Mouse (Mus musculus): ENCODE results near the gene Sh3bgrl. TPM values are rescaled to one million over a fixed set of nuclear protein-coding genes. Genes with fewer than 3 reads are reported as not detected.

Sh3bgrl gene
- polyA plus RNA-seq, 1 experiment from 2014 or later: 159 TPM

GRCm38 (mm10) chrX:109122670-109123069 is 27.5 kb downstream of the Sh3bgrl start:
- no peaks in the 10 kb centered on the region for H3K4me1 ChIP-seq (ENCODE audit: control insufficient read depth, insufficient read depth, low read length)
- H3K9me3 ChIP-seq (replicated peaks; ENCODE audit: control insufficient read depth, low read length): no peaks in the 10 kb centered on the region
- H3K36me3 ChIP-seq (replicated peaks; ENCODE audit: control insufficient read depth, insufficient read depth, low read depth, low read length): no peaks in the 10 kb centered on the region
- H3K4me3 ChIP-seq (ENCODE audit: low read depth, low read length): no peak overlapping the region
- H3K27me3 ChIP-seq (ENCODE audit: control insufficient read depth, insufficient read depth, low read length): no peaks in the 10 kb centered on the region
- ATAC-seq (replicated peaks; ENCODE audit: insufficient number of reproducible peaks, low FRiP score, low TSS enrichment, low read depth): no peak
- H3K27ac ChIP-seq (replicated peaks; ENCODE audit: low read depth, low read length): no peak overlapping the region
- H3K9ac ChIP-seq (replicated peaks; ENCODE audit: low read length): no peak overlapping the region
- no peak overlapping the region for H3K4me2 ChIP-seq (ENCODE audit: low read depth, low read length)
- WGBS: 43% methylated on average over 1 of the region's 1 CpGs
- no peak for DNase-seq (ENCODE audit: low spot score)

GRCm38 (mm10) chrX:109123762-109124161 is 28.6 kb downstream of the Sh3bgrl start:
- H3K4me3 ChIP-seq (ENCODE audit: low read depth, low read length): no peak overlapping the region
- H3K4me1 ChIP-seq (ENCODE audit: control insufficient read depth, insufficient read depth, low read length): no peaks in the 10 kb centered on the region
- no peak for ATAC-seq (replicated peaks; ENCODE audit: insufficient number of reproducible peaks, low FRiP score, low TSS enrichment, low read depth)
- no peak for DNase-seq (ENCODE audit: low spot score)
- no peaks in the 10 kb centered on the region for H3K9me3 ChIP-seq (replicated peaks; ENCODE audit: control insufficient read depth, low read length)
- H3K4me2 ChIP-seq (ENCODE audit: low read depth, low read length): no peak overlapping the region
- H3K27ac ChIP-seq (replicated peaks; ENCODE audit: low read depth, low read length): no peak overlapping the region
- H3K36me3 ChIP-seq (replicated peaks; ENCODE audit: control insufficient read depth, insufficient read depth, low read depth, low read length): no peaks in the 10 kb centered on the region
- H3K27me3 ChIP-seq (ENCODE audit: control insufficient read depth, insufficient read depth, low read length): no peaks in the 10 kb centered on the region
- H3K9ac ChIP-seq (replicated peaks; ENCODE audit: low read length): no peak overlapping the region

- Histone ChIP-seq H3K9ac (replicated peaks; ENCODE audit: low read length) (no peak overlapping the region), H3K27me3 (ENCODE audit: control insufficient read depth, insufficient read depth, low read length) (no peaks in the 10 kb centered on the region), H3K27ac (replicated peaks; ENCODE audit: low read depth, low read length) (no peak overlapping the region), H3K36me3 (replicated peaks; ENCODE audit: control insufficient read depth, insufficient read depth, low read depth, low read length) (no peaks in the 10 kb centered on the region), H3K4me3 (ENCODE audit: low read depth, low read length) (no peak overlapping the region), H3K4me2 (ENCODE audit: low read depth, low read length) (no peak overlapping the region), H3K9me3 (replicated peaks; ENCODE audit: control insufficient read depth, low read length) (no peaks in the 10 kb centered on the region), H3K4me1 (ENCODE audit: control insufficient read depth, insufficient read depth, low read length) (no peaks in the 10 kb centered on the region)
- no peak for ATAC-seq (replicated peaks; ENCODE audit: insufficient number of reproducible peaks, low FRiP score, low TSS enrichment, low read depth)
- 81% methylated on average over 1 of the region's 1 CpGs for WGBS
- DNase-seq (ENCODE audit: low spot score): no peak
Observed at GRCm38 (mm10) chrX:109126847-109127246, 31.7 kb downstream of the Sh3bgrl start.

- no peaks in the 10 kb centered on the region for H3K9me3 ChIP-seq (replicated peaks; ENCODE audit: control insufficient read depth, low read length)
- no peak overlapping the region for H3K9ac ChIP-seq (replicated peaks; ENCODE audit: low read length)
- DNase-seq (ENCODE audit: low spot score): no peak
- H3K4me1 ChIP-seq (ENCODE audit: control insufficient read depth, insufficient read depth, low read length): no peaks in the 10 kb centered on the region
- no peak overlapping the region for H3K27ac ChIP-seq (replicated peaks; ENCODE audit: low read depth, low read length)
- ATAC-seq (replicated peaks; ENCODE audit: insufficient number of reproducible peaks, low FRiP score, low TSS enrichment, low read depth): no peak
- no peak overlapping the region for H3K4me3 ChIP-seq (ENCODE audit: low read depth, low read length)
- no peaks in the 10 kb centered on the region for H3K36me3 ChIP-seq (replicated peaks; ENCODE audit: control insufficient read depth, insufficient read depth, low read depth, low read length)
- H3K27me3 ChIP-seq (ENCODE audit: control insufficient read depth, insufficient read depth, low read length): no peaks in the 10 kb centered on the region
- no peak overlapping the region for H3K4me2 ChIP-seq (ENCODE audit: low read depth, low read length)
- WGBS: 78% methylated on average over 7 of the region's 7 CpGs
Observed at GRCm38 (mm10) chrX:109127551-109128088, 32.5 kb downstream of the Sh3bgrl start.

GRCm38 (mm10) chrX:109130066-109130465 is 34.9 kb downstream of the Sh3bgrl start:
- no peak overlapping the region for H3K4me2 ChIP-seq (ENCODE audit: low read depth, low read length)
- no peak overlapping the region for H3K4me3 ChIP-seq (ENCODE audit: low read depth, low read length)
- H3K4me1 ChIP-seq (ENCODE audit: control insufficient read depth, insufficient read depth, low read length): no peaks in the 10 kb centered on the region
- H3K27me3 ChIP-seq (ENCODE audit: control insufficient read depth, insufficient read depth, low read length): no peaks in the 10 kb centered on the region
- no peak overlapping the region for H3K9ac ChIP-seq (replicated peaks; ENCODE audit: low read length)
- no peaks in the 10 kb centered on the region for H3K36me3 ChIP-seq (replicated peaks; ENCODE audit: control insufficient read depth, insufficient read depth, low read depth, low read length)
- no peak for ATAC-seq (replicated peaks; ENCODE audit: insufficient number of reproducible peaks, low FRiP score, low TSS enrichment, low read depth)
- no peak for DNase-seq (ENCODE audit: low spot score)
- H3K9me3 ChIP-seq (replicated peaks; ENCODE audit: control insufficient read depth, low read length): no peaks in the 10 kb centered on the region
- 94% methylated on average over 1 of the region's 1 CpGs for WGBS
- H3K27ac ChIP-seq (replicated peaks; ENCODE audit: low read depth, low read length): no peak overlapping the region

- Histone ChIP-seq H3K4me1 (ENCODE audit: control insufficient read depth, insufficient read depth, low read length) (no peaks in the 10 kb centered on the region), H3K9me3 (replicated peaks; ENCODE audit: control insufficient read depth, low read length) (no peaks in the 10 kb centered on the region), H3K27ac (replicated peaks; ENCODE audit: low read depth, low read length) (no peak overlapping the region), H3K36me3 (replicated peaks; ENCODE audit: control insufficient read depth, insufficient read depth, low read depth, low read length) (no peaks in the 10 kb centered on the region), H3K4me3 (ENCODE audit: low read depth, low read length) (no peak overlapping the region), H3K9ac (replicated peaks; ENCODE audit: low read length) (no peak overlapping the region), H3K27me3 (ENCODE audit: control insufficient read depth, insufficient read depth, low read length) (no peaks in the 10 kb centered on the region), H3K4me2 (ENCODE audit: low read depth, low read length) (no peak overlapping the region)
- DNase-seq (ENCODE audit: low spot score): no peak
- ATAC-seq (replicated peaks; ENCODE audit: insufficient number of reproducible peaks, low FRiP score, low TSS enrichment, low read depth): no peak
- WGBS: 84% methylated on average over 2 of the region's 2 CpGs
Observed at GRCm38 (mm10) chrX:109131834-109132233, 36.7 kb downstream of the Sh3bgrl start.

- H3K4me3 ChIP-seq (ENCODE audit: low read depth, low read length): no peak overlapping the region
- DNase-seq (ENCODE audit: low spot score): no peak
- no peaks in the 10 kb centered on the region for H3K36me3 ChIP-seq (replicated peaks; ENCODE audit: control insufficient read depth, insufficient read depth, low read depth, low read length)
- no peak for ATAC-seq (replicated peaks; ENCODE audit: insufficient number of reproducible peaks, low FRiP score, low TSS enrichment, low read depth)
- no peak overlapping the region for H3K9ac ChIP-seq (replicated peaks; ENCODE audit: low read length)
- no peaks in the 10 kb centered on the region for H3K9me3 ChIP-seq (replicated peaks; ENCODE audit: control insufficient read depth, low read length)
- WGBS: 86% methylated on average over 1 of the region's 1 CpGs
- H3K27ac ChIP-seq (replicated peaks; ENCODE audit: low read depth, low read length): no peak overlapping the region
- H3K27me3 ChIP-seq (ENCODE audit: control insufficient read depth, insufficient read depth, low read length): no peaks in the 10 kb centered on the region
- H3K4me1 ChIP-seq (ENCODE audit: control insufficient read depth, insufficient read depth, low read length): no peaks in the 10 kb centered on the region
- no peak overlapping the region for H3K4me2 ChIP-seq (ENCODE audit: low read depth, low read length)
Observed at GRCm38 (mm10) chrX:109132463-109132862, 37.3 kb downstream of the Sh3bgrl start.

- no peak for DNase-seq (ENCODE audit: low spot score)
- H3K9me3 ChIP-seq (replicated peaks; ENCODE audit: control insufficient read depth, low read length): no peaks in the 10 kb centered on the region
- no peaks in the 10 kb centered on the region for H3K36me3 ChIP-seq (replicated peaks; ENCODE audit: control insufficient read depth, insufficient read depth, low read depth, low read length)
- no peak overlapping the region for H3K27ac ChIP-seq (replicated peaks; ENCODE audit: low read depth, low read length)
- H3K4me1 ChIP-seq (ENCODE audit: control insufficient read depth, insufficient read depth, low read length): no peaks in the 10 kb centered on the region
- no peak overlapping the region for H3K4me2 ChIP-seq (ENCODE audit: low read depth, low read length)
- WGBS: 81% methylated on average over 2 of the region's 2 CpGs
- H3K27me3 ChIP-seq (ENCODE audit: control insufficient read depth, insufficient read depth, low read length): no peaks in the 10 kb centered on the region
- no peak overlapping the region for H3K4me3 ChIP-seq (ENCODE audit: low read depth, low read length)
- no peak for ATAC-seq (replicated peaks; ENCODE audit: insufficient number of reproducible peaks, low FRiP score, low TSS enrichment, low read depth)
- no peak overlapping the region for H3K9ac ChIP-seq (replicated peaks; ENCODE audit: low read length)
Observed at GRCm38 (mm10) chrX:109133500-109133899, 38.3 kb downstream of the Sh3bgrl start.
